Mouse (Mus musculus) heart, adult 2 months (tissue): ENCODE measurements around the gene Gabbr1.

Source experiments
- CTCF ChIP-seq: fragments of 200-600 bp; IDR thresholded peaks from 2 replicates; pipeline ENCODE4 v1.8.1; 2022; ENCODE audit warnings: antibody characterized with exemption, mild to moderate bottlenecking, moderate library complexity
- POLR2A ChIP-seq: fragments of 200-500 bp; IDR thresholded peaks from 2 replicates; pipeline ENCODE4 v1.6.1; 2011; ENCODE audit warnings: mild to moderate bottlenecking, low read depth, low read length, control low read depth; ENCODE audit not compliant: insufficient read depth

GRCm38 (mm10) chr17:37009460-37010042, 36.2 kb upstream of the Gabbr1 start:
- no peak for TF ChIP-seq CTCF
- no peak for TF ChIP-seq POLR2A
